Mouse (Mus musculus): ENCODE data around the gene Fcmr.

- TF ChIP-seq CTCF (IDR thresholded peaks at IDR 0.05; ENCODE audit: extremely low read depth, insufficient read length, insufficient replicate concordance, low read depth, low read length): peak; percentile 15; the same call in 1 of the 2 replicates
- no peak for TF ChIP-seq POLR2A (IDR thresholded peaks at IDR 0.05; ENCODE audit: low read depth, low read length)
These were observed 9.7 kb downstream of the Fcmr start for GRCm38 (mm10) chr1:130875139-130875538.
